Comparison of ENCODE assay signal across 20 mouse cellular contexts in genomic region chr10:117510224-117510486, GRCm38 (mm10).
A peak's percentile ranks its signal among the peaks of the same experiment; 100 is the strongest.
DNase-seq lines count a peak whose midpoint lies in the region; ATAC-seq lines count a peak whose summit lies in the region.
"Had no signal": no experiment of that assay in that cellular context is flagged by ENCODE, and none has a peak within 500 bp of the region (broad histone marks: within the 10 kb centered on the region; RNA-seq: fewer than 3 reads in every experiment).

No protein-coding gene starts in this region.

- H3K27me3 ChIP-seq in heart, embryonic 12.5 days (replicated peaks) = no peaks in the 10 kb centered on the region
- H3K27me3 ChIP-seq: CH12.LX, Patski had no signal

- no peak overlapping the region for H3K27ac ChIP-seq in heart, embryonic 12.5 days (ENCODE audit: poor library complexity, severe bottlenecking)

- no peak for ATAC-seq in heart, embryonic 12.5 days (ENCODE audit: insufficient number of reproducible peaks, low FRiP score)
- ATAC-seq: activated CD4-positive, CD25-positive, alpha-beta regulatory T cell, adult 4 months; CD4-positive, CD25-positive, alpha-beta regulatory T cell, adult 4 months; Patski had no signal

- H3K9ac ChIP-seq in heart, embryonic 12.5 days = no peak overlapping the region

- H3K4me1 ChIP-seq in heart, embryonic 12.5 days (replicated peaks) = no peaks in the 10 kb centered on the region

- 78% methylated on average over 2 of the region's 2 CpGs for WGBS in heart, embryonic 12.5 days

- H3K4me3 ChIP-seq in heart, embryonic 12.5 days = no peak overlapping the region

- H3K9me3 ChIP-seq in heart, embryonic 12.5 days (replicated peaks) = no peaks in the 10 kb centered on the region
- H3K9me3 ChIP-seq: G1E had no signal

- no peak overlapping the region for H3K4me2 ChIP-seq in heart, embryonic 12.5 days

- peak; percentile 11 for DNase-seq in heart, adult 11 months
- DNase-seq in adipocyte (ENCODE audit: low spot score) = peak; percentile 92
- no peak for DNase-seq in frontal cortex, postnatal 10 days (ENCODE audit: low spot score in 2 of 2)
- DNase-seq: adrenal gland, adult 2 months; adrenal gland, adult 8-10 months; adrenal gland, postnatal 10 days; adrenal gland, postnatal 14 days; adrenal gland, postnatal 25 days; adrenal gland, postnatal 36 days; B cell, adult 2 months; cerebellum, adult 11 months; cerebellum, adult 11-12 months; cerebellum, adult 18-20 months; cerebellum, adult 2 months had no signal

- no peaks in the 10 kb centered on the region for H3K36me3 ChIP-seq in heart, embryonic 12.5 days
- H3K36me3 ChIP-seq: G1E had no signal

Comparison
In these comparisons a context has a peak if more than half of its experiments do, and no peak if none do; other contexts are left out.
1. DNase-seq: peak in heart, adult 11 months (single experiment) and adipocyte (single experiment); none in frontal cortex, postnatal 10 days (0 of 2).